Mouse (Mus musculus): ENCODE data around the gene Dcps.
"Not testable (repeated sequence)": the region's sequence is repeated elsewhere in the genome, so short reads cannot be mapped to it uniquely, and the experiment has no call there.

Gene Dcps

GRCm38 (mm10) chr9:35182832-35183231 is 7.0 kb upstream of the Dcps start:
- intact Hi-C loops (cut with DNase I): no loop called here

- intact Hi-C loops (cut with DNase I): no loop called here
Measured at GRCm38 (mm10) chr9:35176124-35176659, 331 bp upstream of the Dcps start.

- intact Hi-C loops (cut with DNase I): no loop called here
Measured at GRCm38 (mm10) chr9:35173331-35173730, 2.5 kb downstream of the Dcps start.

- intact Hi-C loops (cut with DNase I): no loop called here
Measured at GRCm38 (mm10) chr9:35170071-35170470, 5.8 kb downstream of the Dcps start.

GRCm38 (mm10) chr9:35166798-35167635 is 8.8 kb downstream of the Dcps start:
- intact Hi-C loops (cut with DNase I): loop anchor here (1.0 to 5.0 kb wide), 2 partner anchors 136 to 670 kb away; no protein-coding TSS in a partner anchor

- intact Hi-C loops (cut with DNase I): loop anchor here (1.0 to 5.0 kb wide), 2 partner anchors 135 to 669 kb away; no protein-coding TSS in a partner anchor
Measured at GRCm38 (mm10) chr9:35166144-35166797, 9.6 kb downstream of the Dcps start.

GRCm38 (mm10) chr9:35164142-35164874 is 11.6 kb downstream of the Dcps start:
- intact Hi-C loops (cut with DNase I): loop anchor here (5.0 kb wide), 1 partner anchor 47 kb away; the partner anchor contains the start of gene St3gal4

- intact Hi-C loops (cut with DNase I): loop anchor here (5.0 kb wide), 1 partner anchor 46 kb away; the partner anchor contains the start of gene St3gal4
Measured at GRCm38 (mm10) chr9:35163011-35163690, 12.7 kb downstream of the Dcps start.

GRCm38 (mm10) chr9:35161721-35162120 is 14.1 kb downstream of the Dcps start:
- intact Hi-C loops (cut with DNase I): loop anchor here (5.0 kb wide), 1 partner anchor 44 kb away; the partner anchor contains the start of gene St3gal4

- intact Hi-C loops (cut with DNase I): loop anchor here (5.0 kb wide), 1 partner anchor 43 kb away; the partner anchor contains the start of gene St3gal4
Measured at GRCm38 (mm10) chr9:35160662-35161061, 15.2 kb downstream of the Dcps start.

- intact Hi-C loops (cut with DNase I): no loop called here
Measured at GRCm38 (mm10) chr9:35158477-35158876, 17.4 kb downstream of the Dcps start.

- intact Hi-C loops (cut with DNase I): no loop called here
Measured at GRCm38 (mm10) chr9:35156862-35157261, 19.0 kb downstream of the Dcps start.

- intact Hi-C loops (cut with DNase I): no loop called here
Measured at GRCm38 (mm10) chr9:35156002-35156710, 19.7 kb downstream of the Dcps start.

GRCm38 (mm10) chr9:35152923-35153322 is 22.9 kb downstream of the Dcps start:
- intact Hi-C loops (cut with DNase I): no loop called here

GRCm38 (mm10) chr9:35148822-35149221 is 27.0 kb downstream of the Dcps start:
- intact Hi-C loops (cut with DNase I): not testable (repeated sequence)

GRCm38 (mm10) chr9:35147261-35147660 is 28.6 kb downstream of the Dcps start:
- intact Hi-C loops (cut with DNase I): not testable (repeated sequence)

GRCm38 (mm10) chr9:35145829-35146228 is 30.0 kb downstream of the Dcps start:
- intact Hi-C loops (cut with DNase I): no loop called here

GRCm38 (mm10) chr9:35145118-35145517 is 30.7 kb downstream of the Dcps start:
- intact Hi-C loops (cut with DNase I): no loop called here

GRCm38 (mm10) chr9:35142221-35142620 is 33.6 kb downstream of the Dcps start:
- intact Hi-C loops (cut with DNase I): no loop called here

GRCm38 (mm10) chr9:35139231-35139744 is 36.6 kb downstream of the Dcps start:
- intact Hi-C loops (cut with DNase I): no loop called here
